Mouse (Mus musculus) pancreas, adult 10 weeks (tissue): ENCODE data around the gene Smco4. TPM values are rescaled to one million over a fixed set of nuclear protein-coding genes. Genes with fewer than 3 reads are reported as not detected.

Experiments used
- polyA plus RNA-seq: library from polyadenylated mRNA; stranded (reverse); fragments of 350-450 nt; fragmentation: Illumina TruSeq; extraction: RNeasy Lipid Tissue Mini Kit (QIAGEN cat#74804); gene quantifications from one replicate; pipeline ENCODE4 v1.2.3, GENCODE M21; 2015; ENCODE audit warnings: low read depth, low replicate concordance; ENCODE audit not compliant: insufficient read depth

Gene Smco4
- 15.8 TPM for polyA plus RNA-seq

GRCm38 (mm10) chr9:15493235-15493924 is at the start of gene Smco4:
Smco4 (plus strand) TSS chr9:15493432.

Other genes starting within 250 kb of the Smco4 start
- 7.9 TPM for gene Med17, start 213.5 kb upstream of the Smco4 start, polyA plus RNA-seq
- 18.4 TPM for gene Taf1d, start 187.2 kb upstream of the Smco4 start, polyA plus RNA-seq
- gene 4931406C07Rik, start 187.0 kb upstream of the Smco4 start, polyA plus RNA-seq = 4.8 TPM
- 6.0 TPM for gene Cep295, start 135.6 kb upstream of the Smco4 start, polyA plus RNA-seq
- not detected for gene Deup1, start 134.5 kb downstream of the Smco4 start, polyA plus RNA-seq
- 2.4 TPM for gene Slc36a4, start 216.3 kb downstream of the Smco4 start, polyA plus RNA-seq